Mouse (Mus musculus): ENCODE data around the gene Sbno2. TPM values are rescaled to one million over a fixed set of nuclear protein-coding genes. Genes with fewer than 3 reads are reported as not detected.
"Not testable (repeated sequence)": the region's sequence is repeated elsewhere in the genome, so short reads cannot be mapped to it uniquely, and the experiment has no call there.

Sbno2 gene
- polyA plus RNA-seq, 1 experiment: 27.7 TPM

GRCm38 (mm10) chr10:80048834-80049233 lies 56.5 kb downstream of the Sbno2 start:
- no peak overlapping the region for H3K4me3 ChIP-seq (ENCODE audit: insufficient read depth, low read depth, low read length)
- peaks cover 28% of the 10 kb centered on the region for H3K4me1 ChIP-seq (ENCODE audit: control insufficient read depth, insufficient read depth, low read length)
- H3K36me3 ChIP-seq (ENCODE audit: control insufficient read depth, insufficient read depth, low read length): no peaks in the 10 kb centered on the region
- H3K27me3 ChIP-seq (replicated peaks; ENCODE audit: control insufficient read depth, insufficient read depth, low read length): no peaks in the 10 kb centered on the region
- no peak for DNase-seq
- TF ChIP-seq CTCF (conservative IDR thresholded peaks at IDR 0.05; ENCODE audit: insufficient read depth, insufficient read length, low read depth, low read length) (no peak), POLR2A (IDR thresholded peaks at IDR 0.05; ENCODE audit: low read depth, low read length) (no peak)
- H3K27ac ChIP-seq (ENCODE audit: insufficient read depth, low read depth, low read length): no peak overlapping the region
- WGBS: 75% methylated on average over 3 of the region's 3 CpGs

- no peaks in the 10 kb centered on the region for H3K27me3 ChIP-seq (replicated peaks; ENCODE audit: control insufficient read depth, insufficient read depth, low read length)
- 67% methylated on average over 5 of the region's 5 CpGs for WGBS
- peaks cover 28% of the 10 kb centered on the region for H3K4me1 ChIP-seq (ENCODE audit: control insufficient read depth, insufficient read depth, low read length)
- H3K4me3 ChIP-seq (ENCODE audit: insufficient read depth, low read depth, low read length): no peak overlapping the region
- no peak for DNase-seq
- TF ChIP-seq CTCF (conservative IDR thresholded peaks at IDR 0.05; ENCODE audit: insufficient read depth, insufficient read length, low read depth, low read length): no peak
- TF ChIP-seq POLR2A (IDR thresholded peaks at IDR 0.05; ENCODE audit: low read depth, low read length): no peak
- no peak overlapping the region; the same call in 1 of the 2 replicates for H3K27ac ChIP-seq (ENCODE audit: insufficient read depth, low read depth, low read length)
- no peaks in the 10 kb centered on the region for H3K36me3 ChIP-seq (ENCODE audit: control insufficient read depth, insufficient read depth, low read length)
These were observed 57.0 kb downstream of the Sbno2 start for GRCm38 (mm10) chr10:80048396-80048795.

GRCm38 (mm10) chr10:80047041-80047565 lies 58.3 kb downstream of the Sbno2 start, which contains the start of gene Gpx4:
Gpx4 (plus strand) TSS chr10:80047166.
- Histone ChIP-seq H3K4me1 (ENCODE audit: control insufficient read depth, insufficient read depth, low read length) (peaks cover 23% of the 10 kb centered on the region), H3K36me3 (ENCODE audit: control insufficient read depth, insufficient read depth, low read length) (no peaks in the 10 kb centered on the region), H3K27ac (ENCODE audit: insufficient read depth, low read depth, low read length) (peak within 1 kb of the TSS; percentile 67), H3K4me3 (ENCODE audit: insufficient read depth, low read depth, low read length) (peak within 1 kb of the TSS; percentile 25; the same call in 1 of the 2 replicates), H3K27me3 (replicated peaks; ENCODE audit: control insufficient read depth, insufficient read depth, low read length) (no peaks in the 10 kb centered on the region)
- 46% methylated on average over 9 of the region's 9 CpGs for WGBS
- TF ChIP-seq CTCF (conservative IDR thresholded peaks at IDR 0.05; ENCODE audit: insufficient read depth, insufficient read length, low read depth, low read length): no peak
- no peak for TF ChIP-seq POLR2A (IDR thresholded peaks at IDR 0.05; ENCODE audit: low read depth, low read length)
- peak; percentile 48 for DNase-seq

- Histone ChIP-seq H3K4me3 (ENCODE audit: insufficient read depth, low read depth, low read length) (no peak overlapping the region), H3K4me1 (ENCODE audit: control insufficient read depth, insufficient read depth, low read length) (peaks cover 13% of the 10 kb centered on the region), H3K27me3 (replicated peaks; ENCODE audit: control insufficient read depth, insufficient read depth, low read length) (no peaks in the 10 kb centered on the region), H3K36me3 (ENCODE audit: control insufficient read depth, insufficient read depth, low read length) (no peaks in the 10 kb centered on the region), H3K27ac (ENCODE audit: insufficient read depth, low read depth, low read length) (no peak overlapping the region)
- DNase-seq: no peak
- no peak for TF ChIP-seq CTCF (conservative IDR thresholded peaks at IDR 0.05; ENCODE audit: insufficient read depth, insufficient read length, low read depth, low read length)
- no peak for TF ChIP-seq POLR2A (IDR thresholded peaks at IDR 0.05; ENCODE audit: low read depth, low read length)
- WGBS: 93% methylated on average over 5 of the region's 5 CpGs
These were observed 59.6 kb downstream of the Sbno2 start for GRCm38 (mm10) chr10:80045766-80046165.

- H3K4me1 ChIP-seq (ENCODE audit: control insufficient read depth, insufficient read depth, low read length): not testable (repeated sequence)
These were observed 60.0 kb downstream of the Sbno2 start for GRCm38 (mm10) chr10:80045364-80045763.

GRCm38 (mm10) chr10:80044087-80044486 lies 61.3 kb downstream of the Sbno2 start:
- DNase-seq: no peak
- Histone ChIP-seq H3K27ac (ENCODE audit: insufficient read depth, low read depth, low read length) (no peak overlapping the region), H3K4me3 (ENCODE audit: insufficient read depth, low read depth, low read length) (no peak overlapping the region), H3K4me1 (ENCODE audit: control insufficient read depth, insufficient read depth, low read length) (peaks cover 5% of the 10 kb centered on the region), H3K36me3 (ENCODE audit: control insufficient read depth, insufficient read depth, low read length) (no peaks in the 10 kb centered on the region), H3K27me3 (replicated peaks; ENCODE audit: control insufficient read depth, insufficient read depth, low read length) (no peaks in the 10 kb centered on the region)
- 64% methylated on average over 4 of the region's 4 CpGs for WGBS
- no peak for TF ChIP-seq CTCF (conservative IDR thresholded peaks at IDR 0.05; ENCODE audit: insufficient read depth, insufficient read length, low read depth, low read length)
- no peak for TF ChIP-seq POLR2A (IDR thresholded peaks at IDR 0.05; ENCODE audit: low read depth, low read length)

More at GRCm38 (mm10) chr10:80045364-80045763, 60.0 kb downstream of the Sbno2 start:
- 93% methylated on average over 4 of the region's 4 CpGs for WGBS
- not testable (repeated sequence) for DNase-seq; H3K27me3 ChIP-seq (replicated peaks; ENCODE audit: control insufficient read depth, insufficient read depth, low read length); H3K27ac ChIP-seq (ENCODE audit: insufficient read depth, low read depth, low read length); H3K36me3 ChIP-seq (ENCODE audit: control insufficient read depth, insufficient read depth, low read length); H3K4me3 ChIP-seq (ENCODE audit: insufficient read depth, low read depth, low read length)

- not testable (repeated sequence) for H3K36me3 ChIP-seq (ENCODE audit: control insufficient read depth, insufficient read depth, low read length); H3K4me3 ChIP-seq (ENCODE audit: insufficient read depth, low read depth, low read length); H3K27ac ChIP-seq (ENCODE audit: insufficient read depth, low read depth, low read length); H3K27me3 ChIP-seq (replicated peaks; ENCODE audit: control insufficient read depth, insufficient read depth, low read length); H3K4me1 ChIP-seq (ENCODE audit: control insufficient read depth, insufficient read depth, low read length); DNase-seq
- WGBS: 75% methylated on average over 8 of the region's 8 CpGs
These were observed 63.8 kb downstream of the Sbno2 start for GRCm38 (mm10) chr10:80041409-80042060.

All from kidney, adult 2 months (tissue).